Mouse (Mus musculus) E14TG2a.4 (cell line): ENCODE data around the gene Emc6.
A peak's percentile ranks its signal among the peaks of the same experiment; 100 is the strongest.

ENCODE experiments used
- CTCF ChIP-seq: conservative IDR thresholded peaks from 2 replicates; pipeline ENCODE4 v1.5.1; 2014; ENCODE audit warnings: low read length
- NANOG ChIP-seq: IDR thresholded peaks from 2 replicates; pipeline ENCODE4 v1.6.1; 2014; ENCODE audit warnings: borderline replicate concordance, low read length, mixed read lengths
- POU5F1 ChIP-seq: IDR thresholded peaks from 2 replicates; pipeline ENCODE4 v1.6.1; 2014; ENCODE audit warnings: low read length, borderline replicate concordance

- peak; percentile 13; the same call in 1 of the 2 replicates for TF ChIP-seq CTCF
- TF ChIP-seq POU5F1 = no peak
- no peak for TF ChIP-seq NANOG
Observed at GRCm38 (mm10) chr11:73223966-73224365, 47.1 kb upstream of the Emc6 start.
